Mouse (Mus musculus) mouse embryonic stem cell (cell line): ENCODE measurements around the gene Hexim1.

Experiments used
- in situ Hi-C, 2 experiments: fragments of 300-500 bp; cut with MboI; formaldehyde crosslinking; loops; 1 replicate in 1 of 2; 3 replicates in 1 of 2; pipeline ENCODE4 v1.14.3; 2019 to 2020; ENCODE audit warnings: low sequenced_read_pairs in 2 of 2, low pct_unique_long_range_greater_than_20kb in 1 of 2, mixed read lengths in 1 of 2; ENCODE audit not compliant: unreplicated experiment in 1 of 2

Hexim1 gene

DNA sequence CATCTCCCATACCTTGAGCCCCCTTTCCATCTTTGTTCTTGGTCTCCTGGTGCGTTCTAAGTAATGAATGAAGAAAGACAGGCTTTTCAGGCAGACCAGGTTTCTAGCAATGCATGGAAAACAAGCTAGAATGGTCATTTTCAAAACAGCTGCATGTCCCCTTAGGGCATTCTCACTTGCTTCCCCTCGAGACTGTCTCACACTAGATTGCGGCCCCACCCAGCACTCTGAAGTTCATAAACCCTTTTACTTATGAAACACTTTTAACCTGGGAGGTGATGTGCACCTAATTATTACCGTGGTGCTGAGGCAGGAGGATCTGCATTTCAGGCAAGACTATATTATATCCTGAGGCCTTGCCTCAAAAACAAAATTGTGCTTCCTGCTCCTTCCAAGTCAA lies 2.3 kb upstream of the Hexim1 start:
- in situ Hi-C loops, result no loop called here

DNA sequence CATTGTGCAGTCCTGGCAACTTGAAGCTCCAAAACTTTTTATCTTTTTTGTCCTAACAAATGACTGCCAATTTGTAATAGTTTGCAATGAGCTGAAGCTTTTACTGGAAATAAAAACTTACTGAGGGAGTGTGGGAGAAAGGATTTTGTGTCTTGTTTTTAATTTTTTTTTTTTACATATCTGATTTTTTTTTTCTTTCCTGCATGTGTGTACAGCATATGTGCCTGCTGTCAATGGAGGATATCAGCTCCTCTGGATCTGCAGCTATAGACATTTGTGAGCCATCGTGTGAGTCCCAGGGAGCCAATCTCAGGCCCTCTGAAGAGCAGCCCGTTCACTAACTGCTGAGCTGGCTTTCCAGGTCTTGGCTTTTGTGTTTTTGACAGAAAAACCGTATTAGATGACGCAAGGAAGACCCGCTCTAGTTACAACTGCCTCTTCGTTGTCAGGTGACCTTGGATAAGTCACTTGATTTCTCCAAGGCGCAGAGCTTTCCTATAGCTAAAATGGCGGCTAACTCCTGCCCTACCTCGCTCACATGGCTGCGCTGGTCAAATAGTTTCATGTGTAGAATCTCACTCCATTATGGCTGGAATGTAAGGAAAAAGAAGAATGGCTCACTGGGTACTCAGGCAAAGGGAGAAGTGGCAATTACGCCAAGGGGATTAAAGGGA lies 1.6 kb upstream of the Hexim1 start:
- in situ Hi-C loops, result no loop called here

DNA sequence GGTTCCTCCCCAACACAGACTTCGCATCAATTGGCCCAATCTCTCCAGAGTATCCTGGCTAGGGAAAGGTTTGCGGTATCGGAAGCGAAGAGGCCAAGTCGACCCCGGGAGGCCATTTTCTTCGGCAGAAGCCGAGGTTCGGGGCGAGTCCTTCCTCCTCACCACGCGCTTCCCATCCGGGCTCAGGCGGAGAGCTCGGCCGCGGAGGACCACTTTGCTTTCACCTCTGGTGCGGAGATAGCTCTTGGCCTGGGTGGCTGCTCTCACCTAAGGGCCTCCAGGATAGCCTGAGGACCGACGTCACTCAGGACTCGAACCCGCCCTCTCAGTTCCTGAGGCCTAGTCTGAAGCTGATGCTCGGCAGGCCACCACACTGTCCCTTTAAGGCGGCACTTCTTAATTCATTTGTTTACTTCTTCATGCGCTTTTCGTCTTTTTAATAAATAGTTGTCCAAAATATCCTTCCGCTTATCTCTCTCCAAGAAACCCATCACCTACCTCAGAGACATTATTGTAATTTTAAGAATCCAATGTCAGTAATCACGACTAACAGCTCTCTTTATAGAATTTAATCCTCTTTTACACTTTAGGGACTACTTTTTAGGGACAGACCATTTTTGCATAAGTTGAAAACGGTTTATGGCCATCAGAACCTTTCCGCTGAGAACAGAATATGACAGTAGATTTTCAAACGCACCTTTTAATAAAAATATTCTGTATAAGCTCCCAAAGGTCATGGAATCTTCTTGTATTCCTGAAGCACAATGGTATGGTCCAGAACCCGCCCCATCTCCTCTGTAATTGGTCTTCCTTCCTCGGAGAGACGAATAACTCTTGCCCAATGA lies 646 bp upstream of the Hexim1 start:
- in situ Hi-C loops, result no loop called here

DNA sequence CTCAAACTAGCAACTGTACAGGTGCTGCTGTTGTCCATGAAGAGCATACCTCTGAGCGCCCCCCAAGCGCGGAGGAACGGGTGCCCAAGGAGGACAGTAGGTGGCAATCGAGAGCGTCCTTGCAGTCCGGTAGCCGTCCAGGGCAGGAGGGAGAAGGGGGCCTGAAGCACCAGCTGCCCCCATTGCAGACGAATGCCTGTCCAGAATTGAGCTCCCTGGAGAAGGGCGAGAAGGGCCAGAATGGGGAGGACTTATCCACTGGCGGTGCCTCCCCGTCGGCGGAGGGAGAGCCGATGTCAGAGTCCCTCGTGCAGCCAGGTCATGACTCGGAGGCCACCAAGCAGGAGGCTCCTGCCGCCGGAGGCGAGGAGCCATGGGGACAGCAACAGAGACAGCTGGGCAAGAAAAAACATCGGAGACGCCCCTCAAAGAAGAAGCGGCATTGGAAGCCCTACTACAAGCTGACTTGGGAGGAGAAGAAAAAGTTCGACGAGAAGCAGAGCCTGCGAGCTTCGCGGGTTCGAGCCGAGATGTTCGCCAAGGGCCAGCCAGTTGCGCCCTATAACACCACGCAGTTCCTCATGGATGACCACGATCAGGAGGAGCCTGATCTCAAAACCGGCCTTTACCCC lies 1.0 kb downstream of the Hexim1 start:
- in situ Hi-C loops, result no loop called here

DNA sequence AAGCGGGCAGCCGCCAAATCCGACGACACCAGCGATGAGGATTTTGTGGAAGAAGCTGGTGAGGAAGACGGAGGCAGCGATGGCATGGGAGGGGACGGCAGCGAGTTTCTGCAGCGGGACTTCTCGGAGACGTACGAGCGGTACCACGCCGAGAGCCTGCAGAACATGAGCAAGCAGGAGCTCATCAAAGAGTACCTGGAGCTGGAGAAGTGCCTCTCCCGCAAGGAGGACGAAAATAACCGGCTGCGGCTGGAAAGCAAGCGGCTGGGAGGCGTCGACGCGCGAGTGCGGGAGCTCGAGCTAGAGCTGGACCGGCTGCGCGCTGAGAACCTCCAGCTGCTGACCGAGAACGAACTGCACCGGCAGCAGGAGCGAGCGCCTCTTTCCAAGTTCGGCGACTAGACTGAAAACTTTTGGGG lies 1.6 kb downstream of the Hexim1 start:
- in situ Hi-C loops, result no loop called here

DNA sequence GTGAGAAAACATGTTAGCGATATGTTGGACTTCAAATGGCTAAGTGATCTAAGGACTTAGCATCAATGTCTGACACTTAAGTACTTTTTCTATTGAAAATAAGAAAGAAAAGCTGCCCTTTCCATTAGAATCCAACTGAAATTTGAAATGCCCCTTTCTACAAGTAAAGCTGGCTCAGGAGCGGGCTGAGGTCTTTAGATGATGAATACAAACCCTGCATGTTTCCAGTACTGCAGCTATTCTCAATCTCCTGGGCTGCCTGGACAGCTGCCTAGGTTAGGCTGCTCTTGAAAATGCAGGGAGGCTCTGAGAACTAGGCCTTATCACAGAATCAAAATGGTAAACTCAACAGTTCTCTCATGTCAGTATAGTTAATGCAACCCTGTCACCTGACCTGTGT lies 2.8 kb downstream of the Hexim1 start:
- in situ Hi-C loops, result no loop called here

DNA sequence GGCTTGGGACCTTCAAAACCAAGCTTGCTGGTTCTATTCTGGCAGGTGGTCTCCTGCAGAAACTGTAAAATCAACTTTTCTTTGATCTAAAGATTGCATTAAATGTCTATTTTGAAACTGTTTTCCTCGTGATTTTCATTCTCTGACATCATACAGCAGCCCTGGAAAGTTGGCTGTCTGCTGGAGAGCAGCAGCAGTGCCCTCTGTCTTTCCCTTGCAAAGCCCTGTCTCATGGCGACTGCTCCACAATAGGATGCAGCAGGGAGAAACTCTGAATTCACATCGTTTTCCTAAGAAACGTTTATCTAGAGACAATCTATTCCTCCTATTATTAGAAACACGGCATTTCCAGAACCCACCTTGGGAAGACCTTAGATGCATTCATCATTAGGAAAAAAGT lies 3.6 kb downstream of the Hexim1 start:
- in situ Hi-C loops, result no loop called here

DNA sequence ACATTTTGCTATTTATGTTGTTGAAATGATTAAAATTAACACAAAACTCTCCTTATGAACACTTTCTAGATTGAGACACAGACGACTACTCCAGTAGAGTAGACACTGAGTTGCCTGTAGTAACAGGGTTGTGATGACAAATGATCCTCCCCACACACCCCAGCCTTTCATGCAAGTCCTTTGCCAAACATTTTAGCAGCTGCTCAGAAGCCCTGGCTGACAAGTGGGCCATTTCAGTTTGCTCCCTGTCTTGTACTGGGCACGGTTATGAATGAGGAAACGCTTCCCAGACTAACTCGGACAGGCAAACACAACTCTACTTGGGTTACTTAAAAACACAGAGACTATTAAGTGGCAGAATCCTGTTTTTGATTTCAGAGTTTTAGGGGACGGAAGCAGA lies 4.3 kb downstream of the Hexim1 start:
- in situ Hi-C loops, result no loop called here

DNA sequence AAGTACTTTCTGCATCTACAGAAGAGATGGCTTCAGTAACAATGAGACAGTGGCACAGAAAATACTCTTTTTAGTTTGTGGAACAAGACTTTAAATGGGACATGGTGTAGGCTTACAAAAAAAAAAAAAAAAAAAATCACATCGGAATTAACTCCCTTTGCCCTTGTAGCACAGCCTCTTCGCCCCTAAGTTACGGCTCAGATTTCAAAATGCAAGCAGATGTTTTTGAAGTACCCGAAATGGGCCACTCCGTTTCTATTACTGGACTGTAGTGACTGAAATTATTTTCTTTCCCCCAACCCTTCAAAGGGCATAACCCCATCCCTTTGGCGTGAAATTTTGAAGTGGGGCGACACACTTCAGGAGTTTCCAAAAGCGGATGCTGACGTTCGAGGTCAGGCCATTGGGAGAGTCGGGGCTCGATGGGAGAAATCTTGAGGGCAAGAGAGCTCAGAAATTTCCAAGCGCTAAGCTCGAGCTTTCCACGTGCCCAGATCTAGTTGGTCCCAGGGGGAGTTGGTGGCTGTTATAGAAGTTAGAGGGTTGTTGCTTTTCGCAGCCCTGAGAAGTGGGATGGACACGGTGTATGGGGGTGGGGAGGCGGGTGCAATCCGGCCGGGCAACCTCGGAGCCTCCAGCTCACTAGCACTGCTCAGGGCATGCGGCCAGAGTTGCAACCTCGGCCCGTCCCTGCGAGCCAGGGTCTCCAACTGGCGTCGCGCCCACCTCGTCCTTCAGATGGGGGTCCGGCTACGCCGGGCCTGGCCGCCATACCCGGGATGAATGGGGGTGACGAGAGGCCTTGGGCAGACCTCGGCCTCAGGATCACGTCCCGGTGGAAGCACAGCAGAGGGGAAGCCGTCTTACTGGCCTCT lies 15.9 kb downstream of the Hexim1 start, which contains the start of gene Hexim2:
Gene Hexim2 (plus strand): TSS at position 729 of the 875 bp plus-strand sequence.
- in situ Hi-C loops, result no loop called here

DNA sequence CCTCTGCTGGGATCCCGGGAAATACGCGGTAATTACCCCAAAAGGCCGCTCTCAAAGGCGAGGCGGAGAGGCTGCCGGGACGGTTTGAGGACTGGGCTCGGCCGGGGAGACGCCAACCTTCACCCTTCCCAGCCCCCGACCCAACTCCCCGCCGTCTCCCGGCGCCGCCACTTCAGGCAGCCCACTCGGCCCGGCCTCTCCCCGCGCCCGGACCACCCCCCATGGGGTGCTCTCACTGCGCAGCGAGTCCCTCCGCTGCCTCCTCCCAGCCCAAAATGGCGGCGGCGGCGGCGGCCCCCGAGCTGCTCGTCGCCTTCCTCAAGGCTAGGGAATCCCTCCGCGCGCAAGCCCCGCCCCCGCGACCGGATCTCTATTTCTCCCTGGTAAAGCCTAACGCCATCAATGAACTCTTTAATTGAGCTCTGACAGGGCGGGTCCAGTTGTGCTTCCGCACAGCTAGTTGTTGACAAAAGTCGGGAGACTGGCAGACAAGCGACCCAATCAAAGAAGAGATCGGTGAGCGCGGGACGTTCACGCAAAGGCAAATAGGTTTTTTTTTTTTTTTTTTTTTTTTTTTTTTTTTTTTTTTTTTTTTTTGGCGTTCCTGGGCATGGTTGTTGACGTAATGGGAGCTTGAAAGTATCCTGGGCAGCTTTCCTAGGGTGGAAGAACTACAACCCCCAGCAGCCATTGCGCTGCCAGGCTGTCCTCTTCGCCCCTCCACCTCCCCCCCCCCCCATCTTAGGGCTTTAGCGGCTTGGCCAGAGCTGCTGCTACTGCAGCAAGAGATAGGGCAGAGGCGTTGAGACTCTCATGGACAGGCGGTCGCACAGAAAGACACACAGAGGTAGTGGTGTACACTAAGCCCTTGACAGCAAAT lies 16.8 kb downstream of the Hexim1 start:
- in situ Hi-C loops, result no loop called here

DNA sequence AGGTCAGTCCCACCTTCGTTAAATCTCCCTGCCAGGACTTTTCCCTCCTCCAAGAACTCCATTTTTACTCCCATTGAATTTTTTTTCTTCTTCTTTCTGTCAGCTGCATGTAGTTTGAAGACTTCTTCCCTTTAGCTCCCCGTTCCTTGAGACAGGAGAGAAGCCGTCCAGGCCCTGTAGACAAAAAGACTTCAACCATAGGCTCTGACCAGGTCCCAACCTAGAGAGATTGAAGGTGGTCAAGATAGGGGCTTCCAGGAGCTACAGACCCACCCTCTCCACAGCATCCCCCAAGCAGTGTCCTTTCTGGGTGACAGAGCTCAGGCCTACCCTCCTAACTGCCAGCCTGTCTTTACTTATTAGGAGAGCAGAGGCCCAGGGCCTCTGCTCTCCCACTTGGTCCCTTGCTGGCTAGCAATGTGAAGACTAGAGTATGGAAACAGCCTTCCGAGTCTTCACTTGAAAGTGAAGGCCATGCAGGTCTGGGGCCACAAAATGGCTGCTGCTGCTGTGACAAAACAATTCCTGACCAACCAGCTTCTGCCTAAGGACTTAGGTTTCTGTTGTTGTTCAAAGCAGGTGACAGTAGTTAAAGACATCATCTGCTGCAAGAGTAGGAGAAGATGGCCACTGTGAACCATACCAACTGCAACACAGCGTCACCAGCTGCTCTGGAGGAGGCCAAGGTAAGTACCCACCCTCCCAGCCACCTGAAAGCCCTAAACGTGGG lies 17.6 kb downstream of the Hexim1 start:
- in situ Hi-C loops, result no loop called here

DNA sequence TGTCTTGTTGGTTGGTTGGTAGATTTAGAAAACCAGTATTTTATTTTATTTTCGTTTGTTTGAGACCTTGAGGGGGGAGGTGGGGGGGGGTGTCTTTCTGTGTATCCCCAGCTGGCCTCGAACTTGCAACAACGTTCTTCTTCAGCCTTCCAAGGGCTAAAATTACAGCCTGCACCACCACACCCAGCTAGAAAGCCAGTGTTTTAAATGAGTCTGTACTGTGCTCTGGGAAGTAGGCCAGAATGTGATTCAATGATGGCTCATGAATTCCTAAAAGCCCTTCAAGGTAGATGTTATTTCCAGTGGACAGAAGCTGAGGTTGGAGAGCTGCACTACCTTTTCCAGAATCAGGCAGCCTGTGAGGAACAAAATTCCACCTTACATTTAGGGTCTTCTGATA lies 18.2 kb downstream of the Hexim1 start:
- in situ Hi-C loops, result no loop called here

DNA sequence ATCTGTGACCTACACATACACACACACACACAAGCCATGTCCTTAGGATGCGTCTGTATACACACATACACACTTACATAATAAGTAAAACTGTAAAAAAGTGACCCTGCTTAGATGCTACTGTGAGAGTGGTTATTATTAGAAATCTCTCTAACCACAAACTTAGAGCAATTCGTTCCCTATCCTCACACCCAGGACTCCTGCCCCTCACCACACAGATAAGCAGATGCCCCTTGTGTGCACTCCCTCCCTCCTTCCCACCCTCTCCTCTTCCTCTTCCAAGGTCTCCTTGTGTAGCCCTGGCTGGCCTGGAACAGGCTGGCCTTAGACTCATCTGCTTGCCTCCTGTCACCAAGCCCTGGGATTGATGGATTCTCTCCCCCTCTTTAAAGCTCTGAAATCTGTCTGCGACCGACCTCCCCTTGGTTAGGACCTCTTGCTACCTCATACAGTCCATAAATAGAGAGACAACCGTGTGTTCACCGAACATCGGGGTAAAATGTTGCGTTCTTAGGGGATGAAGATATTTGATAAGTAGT lies 20.1 kb downstream of the Hexim1 start:
- in situ Hi-C loops, result no loop called here

DNA sequence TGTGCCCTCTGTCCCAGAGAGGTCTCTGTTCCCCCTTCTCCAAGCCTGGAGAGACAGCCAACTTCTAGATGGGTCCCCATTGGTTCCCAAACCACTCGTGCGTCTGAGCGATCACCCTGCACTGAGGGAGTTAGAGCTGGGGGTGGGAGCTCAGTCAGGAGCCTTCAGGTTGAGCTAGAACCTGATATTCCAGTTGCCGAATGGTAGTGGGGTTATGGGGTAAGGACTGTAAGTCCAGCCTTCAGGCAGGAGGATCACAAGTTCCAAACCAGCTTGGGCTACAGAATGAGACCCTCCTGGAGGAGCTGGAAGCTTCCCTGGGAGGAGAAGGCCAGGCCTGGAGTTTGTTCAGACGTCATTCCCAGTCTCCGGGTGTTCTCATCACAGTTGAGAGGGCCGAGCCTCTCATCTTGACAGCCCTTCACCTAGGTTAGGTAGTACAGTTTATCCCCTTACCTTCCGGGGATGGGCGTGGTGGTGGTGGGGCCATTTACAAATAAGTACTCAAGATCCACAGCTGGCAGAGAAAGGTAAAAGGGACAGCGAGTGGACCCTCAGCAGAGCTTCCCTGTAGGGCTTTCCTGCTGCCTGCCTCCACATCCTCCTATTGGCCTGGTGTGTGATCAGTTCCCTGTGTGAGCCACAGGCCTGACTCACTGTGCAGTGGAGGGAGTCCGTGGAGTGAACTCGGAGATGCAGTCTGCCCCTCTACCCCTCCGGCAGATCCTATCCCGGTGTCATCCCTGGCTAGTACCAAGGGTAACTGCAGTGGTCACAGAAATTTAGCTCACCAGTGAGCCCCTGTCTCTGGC lies 24.1 kb downstream of the Hexim1 start:
- in situ Hi-C loops, result no loop called here

DNA sequence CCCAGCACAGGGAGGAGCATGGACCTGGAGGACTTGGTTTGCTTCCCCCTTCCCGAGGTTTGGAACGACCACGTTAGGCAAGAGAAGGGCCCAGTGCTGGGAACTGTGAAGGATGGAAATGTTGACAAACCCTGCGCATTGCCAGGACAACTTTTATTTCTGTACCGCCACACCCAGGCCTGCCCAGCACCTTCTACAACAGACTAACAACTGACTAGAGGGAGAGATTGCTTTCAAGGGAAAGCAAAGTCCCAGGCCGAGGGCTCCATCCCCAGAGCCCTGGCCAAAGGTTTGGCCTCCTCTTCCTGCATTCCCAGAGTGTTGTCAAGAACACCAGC lies 24.7 kb downstream of the Hexim1 start:
- in situ Hi-C loops, result no loop called here
